Mouse (Mus musculus): Measurements from ENCODE around the gene Cys1.

Cys1 gene

GRCm38 (mm10) chr12:24681286-24682023 is at the start of gene Cys1:
Gene Cys1, minus strand, starts transcription at chr12:24681813.
- DNase-seq (ENCODE audit: low read depth): no peak

DNA sequence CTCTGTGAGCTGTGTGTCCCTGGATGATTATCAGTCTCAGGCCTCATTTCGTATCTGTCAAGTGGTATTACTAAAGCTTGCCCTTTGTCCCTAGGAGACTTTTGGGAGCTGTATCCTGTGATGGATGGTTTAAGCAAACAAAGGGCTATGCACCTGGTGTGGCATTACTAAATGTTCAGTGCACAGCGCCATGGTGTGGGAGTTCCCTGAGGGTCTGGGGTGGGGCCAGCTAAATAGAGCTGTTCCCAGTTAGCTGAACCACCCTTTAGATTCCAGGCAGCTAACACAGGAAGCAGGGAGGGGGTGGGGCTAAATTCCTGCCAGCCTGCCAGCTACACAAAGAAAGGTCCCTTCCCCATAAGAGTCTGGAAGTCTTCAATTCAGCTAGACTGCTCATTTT is 42.8 kb upstream of the Cys1 start:
- no peak for DNase-seq (ENCODE audit: low read depth)

DNA sequence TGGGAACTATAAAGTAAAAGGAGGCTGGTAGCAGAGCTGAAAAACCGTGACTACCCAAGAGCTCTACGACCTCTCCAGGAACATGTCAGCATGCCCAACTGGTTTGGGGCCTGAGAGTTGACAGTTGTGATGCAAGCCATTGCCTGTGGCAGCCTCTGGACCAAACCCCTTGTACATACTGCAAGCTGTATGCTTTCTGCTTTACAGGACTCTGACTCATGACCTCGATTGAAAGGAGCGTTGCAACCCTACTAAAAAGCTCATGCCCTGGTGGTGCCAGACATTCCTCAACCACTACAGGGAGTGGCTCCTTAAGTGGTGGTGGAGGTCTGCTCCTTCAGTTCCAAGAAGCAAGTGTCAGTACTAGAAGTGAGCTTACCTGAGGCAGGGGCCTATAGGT is 42.2 kb upstream of the Cys1 start:
- DNase-seq (ENCODE audit: low read depth): peak; percentile 45

DNA sequence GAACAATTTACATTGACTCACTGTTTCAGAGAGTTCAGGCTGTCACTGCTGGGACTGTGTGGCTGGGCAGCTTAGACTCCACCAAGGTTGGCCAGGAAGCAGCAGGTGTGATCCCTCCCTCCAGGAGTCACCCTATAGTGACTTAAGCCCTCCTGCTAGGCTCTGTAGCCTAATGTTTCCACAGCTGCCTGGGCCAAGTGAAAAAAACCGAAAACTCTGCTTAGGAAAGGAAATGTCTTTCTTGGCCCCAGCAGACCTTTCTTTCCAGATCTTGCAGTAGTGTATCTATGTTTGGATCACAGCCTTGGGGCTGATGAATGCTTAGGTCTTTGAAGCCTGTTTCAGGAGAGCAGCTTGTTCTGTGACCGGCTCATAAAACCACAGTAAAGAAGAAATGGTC is 41.8 kb upstream of the Cys1 start:
- DNase-seq (ENCODE audit: low read depth): no peak

DNA sequence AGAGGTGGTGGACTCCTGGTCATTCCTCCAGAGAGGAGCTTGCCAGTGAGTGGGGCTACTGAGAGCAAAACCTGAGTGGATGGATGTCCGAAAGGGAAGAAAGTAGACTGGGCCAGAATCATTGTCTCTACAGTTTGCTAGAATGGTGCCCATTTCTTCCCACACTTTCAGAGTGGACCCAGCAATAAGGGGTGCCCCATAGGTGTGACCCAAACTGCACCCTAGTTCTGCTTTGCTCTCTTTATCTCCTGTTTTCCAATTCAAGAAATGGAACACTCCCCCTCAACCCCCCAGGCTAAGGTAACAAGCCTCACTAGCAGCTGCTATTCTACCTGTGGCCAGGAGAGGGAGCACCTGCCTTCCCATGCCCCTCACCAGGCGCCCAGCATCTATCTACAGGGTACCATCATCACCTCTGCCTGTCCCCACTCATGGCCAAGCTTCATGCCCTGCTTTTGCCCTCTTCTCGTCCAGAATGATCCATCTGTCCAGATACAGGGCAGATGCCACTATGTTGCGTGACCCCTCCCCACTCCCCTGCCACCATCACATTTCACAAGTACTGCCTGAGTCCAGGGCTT is 35.2 kb upstream of the Cys1 start:
- DNase-seq (ENCODE audit: low read depth): peak; percentile 50

GRCm38 (mm10) chr12:24715268-24715896 is 33.8 kb upstream of the Cys1 start:
- no peak for DNase-seq (ENCODE audit: low read depth)

GRCm38 (mm10) chr12:24714579-24715255 is 33.1 kb upstream of the Cys1 start:
- DNase-seq (ENCODE audit: low read depth): no peak

GRCm38 (mm10) chr12:24712396-24712795 is 30.8 kb upstream of the Cys1 start:
- DNase-seq (ENCODE audit: low read depth): no peak

DNA sequence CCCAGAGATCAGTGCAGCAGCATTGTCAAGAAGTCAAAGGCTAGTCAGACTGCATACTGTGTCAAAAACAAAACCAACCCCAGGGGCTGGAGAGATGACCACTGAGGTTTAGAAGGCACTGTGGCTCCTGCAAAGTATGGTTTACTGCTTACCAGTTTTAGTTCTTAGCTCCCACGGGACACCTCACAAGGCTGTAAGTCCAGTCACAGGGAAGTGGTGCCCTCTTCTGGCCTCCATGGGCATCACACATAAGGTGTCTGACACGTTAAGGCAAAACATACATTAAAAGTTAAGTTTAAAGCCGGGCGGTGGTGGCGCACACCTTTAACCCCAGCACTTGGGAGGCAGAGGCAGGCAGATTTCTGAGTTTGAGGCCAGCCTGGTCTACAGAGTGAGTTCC is 29.1 kb upstream of the Cys1 start:
- DNase-seq (ENCODE audit: low read depth): peak; percentile 49

GRCm38 (mm10) chr12:24709831-24710508 is 28.4 kb upstream of the Cys1 start:
- DNase-seq (ENCODE audit: low read depth): peak; percentile 95

DNA sequence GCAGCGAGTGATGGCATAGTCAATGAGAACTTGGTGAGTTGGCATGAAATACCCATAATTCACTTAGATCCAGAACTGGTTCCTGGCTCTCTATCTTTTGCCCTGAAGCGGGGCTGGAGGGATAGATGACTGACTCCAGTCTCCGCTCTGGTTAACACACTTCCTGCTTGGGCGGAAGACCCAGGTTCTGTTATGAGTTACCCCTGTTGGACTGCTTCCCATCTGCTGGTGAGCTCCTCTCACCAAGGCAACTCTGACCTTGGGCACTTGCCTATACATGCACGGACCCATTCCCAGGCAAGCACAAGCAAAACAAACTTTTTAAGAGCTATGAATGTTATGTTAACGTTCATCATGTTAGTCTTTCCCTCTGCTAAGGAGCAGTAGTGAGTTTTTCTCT is 27.8 kb upstream of the Cys1 start:
- DNase-seq (ENCODE audit: low read depth): peak; percentile 84

- no peak for DNase-seq (ENCODE audit: low read depth)
Measured at GRCm38 (mm10) chr12:24708824-24709218, 27.2 kb upstream of the Cys1 start.

- DNase-seq (ENCODE audit: low read depth): peak; percentile 94
Measured at GRCm38 (mm10) chr12:24707954-24708823, 26.6 kb upstream of the Cys1 start, which contains the start of gene Rrm2. Gene Rrm2, plus strand, starts transcription at chr12:24708241.

- peak; percentile 80 for DNase-seq (ENCODE audit: low read depth)
Measured at GRCm38 (mm10) chr12:24707480-24707802, 25.8 kb upstream of the Cys1 start.

- DNase-seq (ENCODE audit: low read depth): peak; percentile 43
Measured at GRCm38 (mm10) chr12:24706764-24707479, 25.3 kb upstream of the Cys1 start.

DNA sequence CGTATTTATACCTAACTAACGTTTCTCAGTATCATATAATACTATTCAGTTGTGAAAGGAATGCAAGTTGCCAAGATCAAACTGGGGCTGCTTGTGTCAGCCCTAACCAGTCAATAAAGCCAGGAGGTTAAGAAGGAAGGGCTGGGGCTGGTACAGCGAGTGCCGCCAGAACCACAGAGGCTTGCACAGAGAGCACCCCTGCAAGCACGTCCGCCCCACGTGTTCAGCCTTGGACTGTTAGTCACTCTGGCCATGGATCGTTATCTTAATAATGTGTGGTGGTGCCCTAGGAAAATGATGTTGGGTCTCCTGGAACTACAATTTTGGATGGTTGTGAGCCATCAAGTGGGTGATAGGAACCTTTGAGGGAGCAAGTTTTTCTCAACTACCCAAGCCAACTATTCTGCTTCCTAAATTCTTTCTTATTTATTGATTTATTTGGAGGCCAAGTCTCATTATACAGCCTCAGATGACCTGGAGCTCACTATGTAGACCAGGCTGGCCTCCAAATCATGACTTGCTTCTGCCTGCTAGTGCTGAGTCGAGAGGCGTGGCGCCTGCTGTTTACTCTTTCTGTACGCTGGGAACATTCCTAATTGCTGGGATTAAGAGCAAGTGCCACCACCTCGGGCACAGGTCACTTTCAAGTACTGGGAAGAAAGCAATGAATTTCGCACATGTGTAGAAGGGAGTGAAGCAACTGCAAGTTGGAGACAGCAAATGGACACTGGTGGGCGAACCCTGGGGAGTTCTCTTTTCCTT is 24.1 kb upstream of the Cys1 start:
- peak; percentile 83 for DNase-seq (ENCODE audit: low read depth)

- no peak for DNase-seq (ENCODE audit: low read depth)
Measured at GRCm38 (mm10) chr12:24703013-24703412, 21.4 kb upstream of the Cys1 start.

GRCm38 (mm10) chr12:24701621-24702020 is 20.0 kb upstream of the Cys1 start:
- peak; percentile 64 for DNase-seq (ENCODE audit: low read depth)

GRCm38 (mm10) chr12:24699578-24699977 is 18.0 kb upstream of the Cys1 start:
- DNase-seq (ENCODE audit: low read depth): no peak

- DNase-seq (ENCODE audit: low read depth): no peak
Measured at GRCm38 (mm10) chr12:24698514-24698913, 16.9 kb upstream of the Cys1 start.
